Mouse (Mus musculus) urinary bladder, postnatal 25 days (tissue): ENCODE results near the gene Acvrl1.

Experiments
- DNase-seq: peaks from one replicate; pipeline ENCODE4 v3.0.0; 2022; ENCODE audit warnings: low spot score

Acvrl1 gene

GRCm38 (mm10) chr15:101128181-101129089 is at the start of gene Acvrl1:
Gene Acvrl1 (plus strand): TSS chr15:101128522.
- DNase-seq: no peak

GRCm38 (mm10) chr15:101078731-101079156 is 49.6 kb upstream of the Acvrl1 start:
- DNase-seq: peak; percentile 79

GRCm38 (mm10) chr15:101080031-101080520 is 48.2 kb upstream of the Acvrl1 start:
- no peak for DNase-seq

GRCm38 (mm10) chr15:101081035-101081548 is 47.2 kb upstream of the Acvrl1 start:
- DNase-seq: no peak

- DNase-seq: no peak
Observed at GRCm38 (mm10) chr15:101082236-101082635, 46.1 kb upstream of the Acvrl1 start.

GRCm38 (mm10) chr15:101084499-101084898 is 43.8 kb upstream of the Acvrl1 start:
- DNase-seq: no peak

- DNase-seq: no peak
Observed at GRCm38 (mm10) chr15:101086451-101086850, 41.9 kb upstream of the Acvrl1 start.

- no peak for DNase-seq
Observed at GRCm38 (mm10) chr15:101086956-101087355, 41.4 kb upstream of the Acvrl1 start.

- no peak for DNase-seq
Observed at GRCm38 (mm10) chr15:101088291-101088690, 40.0 kb upstream of the Acvrl1 start.

- DNase-seq: no peak
Observed at GRCm38 (mm10) chr15:101091551-101091950, 36.8 kb upstream of the Acvrl1 start.

GRCm38 (mm10) chr15:101092121-101092828 is 36.0 kb upstream of the Acvrl1 start:
- no peak for DNase-seq

GRCm38 (mm10) chr15:101092829-101093648 is 35.3 kb upstream of the Acvrl1 start:
- DNase-seq: peak; percentile 19

GRCm38 (mm10) chr15:101093988-101094387 is 34.3 kb upstream of the Acvrl1 start:
- DNase-seq: no peak

GRCm38 (mm10) chr15:101094979-101095378 is 33.3 kb upstream of the Acvrl1 start:
- DNase-seq: no peak

- DNase-seq: no peak
Observed at GRCm38 (mm10) chr15:101095392-101095791, 32.9 kb upstream of the Acvrl1 start.

GRCm38 (mm10) chr15:101097985-101098651 is 30.2 kb upstream of the Acvrl1 start:
- DNase-seq: no peak

GRCm38 (mm10) chr15:101100996-101101395 is 27.3 kb upstream of the Acvrl1 start:
- DNase-seq: no peak

GRCm38 (mm10) chr15:101103605-101104304 is 24.6 kb upstream of the Acvrl1 start:
- DNase-seq: no peak

GRCm38 (mm10) chr15:101105496-101105994 is 22.8 kb upstream of the Acvrl1 start:
- peak; percentile 85 for DNase-seq

- DNase-seq: no peak
Observed at GRCm38 (mm10) chr15:101106011-101106410, 22.3 kb upstream of the Acvrl1 start.
